Comparison of ENCODE assay signal across 29 mouse cellular contexts in the genomic region with DNA sequence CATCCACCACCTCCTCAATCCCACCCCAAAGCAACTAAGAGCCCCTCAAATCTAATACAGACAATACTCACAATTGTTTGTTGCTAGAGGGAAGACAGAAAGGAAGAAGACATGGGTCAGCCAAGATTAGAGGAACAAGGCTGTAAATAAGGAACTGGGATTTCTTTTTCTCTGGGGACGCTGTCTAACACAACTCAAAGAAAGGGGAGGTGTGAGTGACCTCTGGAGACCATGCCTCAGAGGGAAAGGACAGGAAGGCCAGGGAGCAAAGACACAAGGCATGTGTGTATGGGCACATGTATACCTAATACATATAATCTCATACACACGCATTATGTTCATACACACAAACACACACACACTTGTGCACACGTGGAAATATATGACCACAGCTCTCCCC. TPM values are rescaled to one million over a fixed set of nuclear protein-coding genes. Genes with fewer than 3 reads are reported as not detected.
DNase-seq lines count a peak whose midpoint lies in the region; ATAC-seq and TF ChIP-seq lines count a peak whose summit lies in the region.
"Had no signal": no experiment of that assay in that cellular context is flagged by ENCODE, and none has a peak within 500 bp of the region (broad histone marks: within the 10 kb centered on the region; RNA-seq: fewer than 3 reads in every experiment).

No protein-coding gene starts in this region.

- no peaks in the 10 kb centered on the region for H3K9me3 ChIP-seq in liver, embryonic 11.5 days (ENCODE audit: control insufficient read depth, low read length)
- H3K9me3 ChIP-seq in hindbrain, embryonic 10.5 days = no peaks in the 10 kb centered on the region
- H3K9me3 ChIP-seq: embryonic facial prominence, embryonic 10.5 days; embryonic facial prominence, embryonic 13.5 days; forebrain, embryonic 13.5 days; heart, embryonic 12.5 days; heart, embryonic 15.5 days; hindbrain, embryonic 12.5 days; hindbrain, embryonic 15.5 days had no signal

- no peaks in the 10 kb centered on the region for H3K27me3 ChIP-seq in liver, adult 2 months (ENCODE audit: control insufficient read depth, insufficient read depth, low read length)
- peaks cover 6% of the 10 kb centered on the region for H3K27me3 ChIP-seq in liver, embryonic 11.5 days (replicated peaks; ENCODE audit: control insufficient read depth, insufficient read depth, low read length)
- H3K27me3 ChIP-seq in splenic B cell, adult 2 months (ENCODE audit: control insufficient read depth, insufficient read depth, low read length, poor library complexity, severe bottlenecking) = no peaks in the 10 kb centered on the region
- H3K27me3 ChIP-seq in hindbrain, embryonic 10.5 days (ENCODE audit: insufficient read depth, poor library complexity, severe bottlenecking) = peaks cover 5% of the 10 kb centered on the region; the same call in 1 of the 2 replicates
- H3K27me3 ChIP-seq: forebrain, embryonic 13.5 days; heart, embryonic 12.5 days; heart, embryonic 15.5 days; hindbrain, embryonic 12.5 days; hindbrain, embryonic 15.5 days had no signal

- no peak overlapping the region for H3K27ac ChIP-seq in liver, adult 2 months (replicated peaks; ENCODE audit: insufficient read depth, low read depth, low read length)
- no peak overlapping the region for H3K27ac ChIP-seq in liver, embryonic 11.5 days (ENCODE audit: low read depth, low read length)
- H3K27ac ChIP-seq in bone marrow macrophage, adult 2 months (ENCODE audit: insufficient read depth, low read depth, low read length) = peak overlapping the region; percentile 64
- H3K27ac ChIP-seq in hindbrain, embryonic 10.5 days = no peak overlapping the region
- H3K27ac ChIP-seq: embryonic facial prominence, embryonic 10.5 days; embryonic facial prominence, embryonic 13.5 days; forebrain, embryonic 13.5 days; gastrocnemius, adult 2 months; heart, embryonic 15.5 days; hindbrain, embryonic 12.5 days; hindbrain, embryonic 15.5 days had no signal

- peak; percentile 7 for DNase-seq in liver, adult 2 months (ENCODE audit: extremely low read depth, low read depth, low spot score)
- DNase-seq in liver, embryonic 11.5 days (ENCODE audit: low spot score) = no peak
- DNase-seq in splenic B cell, adult 2 months (ENCODE audit: low read depth, low spot score) = peak; percentile 36
- DNase-seq in hindbrain, embryonic 10.5 days (ENCODE audit: low spot score) = no peak
- DNase-seq in right cerebral cortex, postnatal 10 days (ENCODE audit: low spot score in 2 of 2) = no peak
- DNase-seq: adrenal gland, adult 8-10 months; adrenal gland, postnatal 25 days; cerebellum, adult 11-12 months; cerebellum, adult 8-10 months; cerebellum, postnatal 10 days; cerebellum, postnatal 36 days; embryo, embryonic 11 days; gastrocnemius, adult 2 months; gastrocnemius, postnatal 14 days; heart, adult 18-20 months; heart, postnatal 10 days; heart, postnatal 4 days had no signal

- TF ChIP-seq CTCF in liver, adult 2 months (IDR thresholded peaks at IDR 0.05; ENCODE audit: low read depth, low read length) = no peak
- TF ChIP-seq CTCF in bone marrow macrophage, adult 2 months (IDR thresholded peaks at IDR 0.05; ENCODE audit: low read depth, low read length) = no peak

- peaks cover 5% of the 10 kb centered on the region; the same call in 1 of the 2 replicates for H3K79me2 ChIP-seq in liver, adult 2 months (ENCODE audit: control insufficient read depth, insufficient read depth, low read length)

- H3K4me3 ChIP-seq in liver, adult 2 months (ENCODE audit: insufficient read depth, low read depth, low read length) = no peak overlapping the region
- no peak overlapping the region for H3K4me3 ChIP-seq in liver, embryonic 11.5 days (ENCODE audit: low read depth, low read length)
- H3K4me3 ChIP-seq in bone marrow macrophage, adult 2 months (ENCODE audit: insufficient read depth, low read length) = no peak overlapping the region
- no peak overlapping the region for H3K4me3 ChIP-seq in hindbrain, embryonic 10.5 days
- H3K4me3 ChIP-seq: embryonic facial prominence, embryonic 10.5 days; embryonic facial prominence, embryonic 13.5 days; erythroblast, embryonic 14.5 days; forebrain, embryonic 13.5 days; gastrocnemius, adult 2 months; heart, embryonic 12.5 days; heart, embryonic 15.5 days; hindbrain, embryonic 12.5 days; hindbrain, embryonic 15.5 days had no signal

- TF ChIP-seq POLR2A in liver, adult 2 months (IDR thresholded peaks at IDR 0.05; ENCODE audit: extremely low read depth, insufficient read depth, low read length) = no peak
- TF ChIP-seq POLR2A in bone marrow macrophage, adult 2 months (IDR thresholded peaks at IDR 0.05; ENCODE audit: borderline replicate concordance, low read depth, low read length) = no peak

- WGBS in liver, adult 2 months = 86% methylated on average over 3 of the region's 3 CpGs
- WGBS in liver, embryonic 11.5 days = 83% methylated on average over 3 of the region's 3 CpGs
- WGBS in hindbrain, embryonic 10.5 days = 97% methylated on average over 3 of the region's 3 CpGs

- H3K4me1 ChIP-seq in liver, adult 2 months (ENCODE audit: control insufficient read depth, insufficient read depth, low read length) = peaks cover 7% of the 10 kb centered on the region
- H3K4me1 ChIP-seq in liver, embryonic 11.5 days (replicated peaks; ENCODE audit: control insufficient read depth, insufficient read depth, low read length) = no peaks in the 10 kb centered on the region
- H3K4me1 ChIP-seq in bone marrow macrophage, adult 2 months (ENCODE audit: control insufficient read depth, insufficient read depth, low read length) = peaks cover 25% of the 10 kb centered on the region
- H3K4me1 ChIP-seq in hindbrain, embryonic 10.5 days (replicated peaks) = peaks cover 12% of the 10 kb centered on the region
- H3K4me1 ChIP-seq: embryonic facial prominence, embryonic 13.5 days had no signal

- no peak overlapping the region for H3K4me2 ChIP-seq in liver, embryonic 11.5 days
- H3K4me2 ChIP-seq: embryonic facial prominence, embryonic 13.5 days; forebrain, embryonic 13.5 days; heart, embryonic 12.5 days; heart, embryonic 15.5 days; hindbrain, embryonic 12.5 days; hindbrain, embryonic 15.5 days had no signal

- no peak for ATAC-seq in liver, embryonic 11.5 days (replicated peaks; ENCODE audit: low FRiP score)
- ATAC-seq: activated CD4-positive, CD25-positive, alpha-beta regulatory T cell, adult 4 months; CD4-positive, CD25-positive, alpha-beta regulatory T cell, adult 4 months; forebrain, embryonic 13.5 days; forebrain, embryonic 16.5 days had no signal

- H3K9ac ChIP-seq in liver, adult 2 months (ENCODE audit: low read depth, low read length) = no peak overlapping the region
- H3K9ac ChIP-seq in liver, embryonic 11.5 days (ENCODE audit: low read depth, low read length) = no peak overlapping the region
- H3K9ac ChIP-seq: embryonic facial prominence, embryonic 13.5 days; forebrain, embryonic 13.5 days; heart, embryonic 12.5 days; heart, embryonic 15.5 days; hindbrain, embryonic 12.5 days; hindbrain, embryonic 15.5 days had no signal

- H3K36me3 ChIP-seq in liver, adult 2 months (ENCODE audit: control insufficient read depth, insufficient read depth, low read length) = peaks cover 24% of the 10 kb centered on the region
- peaks cover 4% of the 10 kb centered on the region for H3K36me3 ChIP-seq in liver, embryonic 11.5 days (ENCODE audit: control insufficient read depth, insufficient read depth, low read length)
- 0 out of 2 replicates have a peak, but pooled peaks cover 10% of the 10 kb centered on the region for H3K36me3 ChIP-seq in splenic B cell, adult 2 months (ENCODE audit: control insufficient read depth, insufficient read depth, low read length, poor library complexity, severe bottlenecking)
- H3K36me3 ChIP-seq in hindbrain, embryonic 10.5 days = peaks cover 55% of the 10 kb centered on the region

RNA-seq across cellular contexts. Expression of gene Idh3g, which starts 4.5 kb away (rescaled TPM):
- 81.1 and 84.7 TPM in 2 replicates for total RNA-seq in liver, adult 2 months (2014; rRNA removed)
- polyA plus RNA-seq in liver, adult 2 months (2012; rRNA removed) = 130 and 161 TPM in 2 replicates
- 196 and 206 TPM in 2 replicates for polyA plus RNA-seq in liver, embryonic 11.5 days (2014; fragmentation: Nextera tagmentation; extraction: Ambion mirVana)
- 123 and 136 TPM in 2 replicates for polyA plus RNA-seq in bone marrow macrophage, adult 2 months (2012; ENCODE audit: insufficient read depth, insufficient read length, missing spikeins)
- polyA plus RNA-seq in hindbrain, embryonic 10.5 days (2016; fragmentation: Nextera tagmentation; extraction: Ambion mirVana) = 181 and 204 TPM in 2 replicates

RNA-seq across cellular contexts. Expression of gene Ssr4, which starts 4.6 kb away (rescaled TPM):
- total RNA-seq in liver, adult 2 months (2014; rRNA removed) = 179 and 195 TPM in 2 replicates
- polyA plus RNA-seq in liver, adult 2 months (2012; rRNA removed) = 309 and 426 TPM in 2 replicates
- 207 and 230 TPM in 2 replicates for polyA plus RNA-seq in liver, embryonic 11.5 days (2014; fragmentation: Nextera tagmentation; extraction: Ambion mirVana)
- 213 and 220 TPM in 2 replicates for polyA plus RNA-seq in bone marrow macrophage, adult 2 months (2012; ENCODE audit: insufficient read depth, insufficient read length, missing spikeins)
- polyA plus RNA-seq in hindbrain, embryonic 10.5 days (2016; fragmentation: Nextera tagmentation; extraction: Ambion mirVana) = 121 and 140 TPM in 2 replicates

RNA-seq across cellular contexts. Expression of gene Srpk3, which starts 8.0 kb away (rescaled TPM):
- 0.27 TPM in 1 of 2 replicates, not detected in the other for total RNA-seq in liver, adult 2 months (2014; rRNA removed)
- polyA plus RNA-seq in liver, adult 2 months (2012; rRNA removed) = 0.16 and 0.72 TPM in 2 replicates
- polyA plus RNA-seq in liver, embryonic 11.5 days (2014; fragmentation: Nextera tagmentation; extraction: Ambion mirVana) = 0.81 and 1.3 TPM in 2 replicates
- polyA plus RNA-seq in bone marrow macrophage, adult 2 months (2012; ENCODE audit: insufficient read depth, insufficient read length, missing spikeins) = 1.2 and 1.5 TPM in 2 replicates
- 1.3 and 1.8 TPM in 2 replicates for polyA plus RNA-seq in hindbrain, embryonic 10.5 days (2016; fragmentation: Nextera tagmentation; extraction: Ambion mirVana)
- polyA plus RNA-seq: erythroblast, embryonic 14.5 days had no signal

RNA-seq across cellular contexts. Expression of gene Plxnb3, which starts 25.3 kb away (rescaled TPM):
- 0.07 and 0.09 TPM in 2 replicates for total RNA-seq in liver, adult 2 months (2014; rRNA removed)
- 0.15 and 0.20 TPM in 2 replicates for polyA plus RNA-seq in liver, adult 2 months (2012; rRNA removed)
- polyA plus RNA-seq in liver, embryonic 11.5 days (2014; fragmentation: Nextera tagmentation; extraction: Ambion mirVana) = 0.36 and 0.49 TPM in 2 replicates
- polyA plus RNA-seq in bone marrow macrophage, adult 2 months (2012; ENCODE audit: insufficient read depth, insufficient read length, missing spikeins) = 4.3 and 4.7 TPM in 2 replicates
- polyA plus RNA-seq in hindbrain, embryonic 10.5 days (2016; fragmentation: Nextera tagmentation; extraction: Ambion mirVana) = 0.10 and 0.19 TPM in 2 replicates
- polyA plus RNA-seq: activated CD4-positive, CD25-positive, alpha-beta regulatory T cell, adult 4 months; CD4-positive, CD25-positive, alpha-beta regulatory T cell, adult 4 months; erythroblast, embryonic 14.5 days had no signal

RNA-seq across cellular contexts. Expression of gene Pdzd4, which starts 42.5 kb away (rescaled TPM):
- 0.09 and 0.20 TPM in 2 replicates for total RNA-seq in liver, adult 2 months (2014; rRNA removed)
- 0.09 and 0.16 TPM in 2 replicates for polyA plus RNA-seq in liver, adult 2 months (2012; rRNA removed)
- 0.25 and 0.86 TPM in 2 replicates for polyA plus RNA-seq in liver, embryonic 11.5 days (2014; fragmentation: Nextera tagmentation; extraction: Ambion mirVana)
- polyA plus RNA-seq in bone marrow macrophage, adult 2 months (2012; ENCODE audit: insufficient read depth, insufficient read length, missing spikeins) = not detected in 2 replicates
- polyA plus RNA-seq in hindbrain, embryonic 10.5 days (2016; fragmentation: Nextera tagmentation; extraction: Ambion mirVana) = 0.63 and 1.0 TPM in 2 replicates
- polyA plus RNA-seq: erythroblast, embryonic 14.5 days had no signal

Comparison
In these comparisons a context has a peak if more than half of its experiments do, and no peak if none do; other contexts are left out.
1. DNase-seq: peak in liver, adult 2 months (single experiment) and splenic B cell, adult 2 months (single experiment); none in liver, embryonic 11.5 days (single experiment), hindbrain, embryonic 10.5 days (single experiment) and right cerebral cortex, postnatal 10 days (0 of 2).